Mouse (Mus musculus) c-Kit-positive CD71-positive TER-119-negative erythroid progenitor cells, embryonic 14.5 days (primary cell): ENCODE data around the gene Gm43738.
"Not testable (repeated sequence)": the region's sequence is repeated elsewhere in the genome, so short reads cannot be mapped to it uniquely, and the experiment has no call there.

Experiments
- DNase-seq: peaks from one replicate; pipeline ENCODE4 v3.0.0-alpha.2; 2013; ENCODE audit warnings: low read depth

Gene Gm43738

GRCm38 (mm10) chr3:89102495-89103290 is 1.8 kb upstream of the Gm43738 start:
- no peak for DNase-seq

- peak; percentile 100 for DNase-seq
These were observed 1.1 kb upstream of the Gm43738 start, which contains the start of gene Fdps for GRCm38 (mm10) chr3:89101812-89102494. Fdps (minus strand) TSS chr3:89101959.

DNA sequence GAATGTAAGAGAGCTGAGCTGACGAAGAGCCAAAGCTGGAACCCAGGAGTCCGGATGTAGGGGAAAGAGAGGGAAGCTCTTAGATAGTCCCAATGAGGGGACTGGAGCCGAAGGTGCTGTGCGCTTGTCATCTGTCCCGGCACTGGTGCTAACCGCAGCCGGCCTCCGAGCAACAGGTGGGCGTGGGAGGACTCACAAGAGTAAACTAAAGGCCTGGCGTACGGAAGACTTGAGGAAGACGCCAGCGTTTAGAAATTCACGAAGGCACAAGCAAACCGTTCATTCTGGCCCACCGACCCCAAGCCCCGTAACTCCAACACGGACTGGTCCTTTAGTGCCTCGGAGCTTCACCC is 536 bp upstream of the Gm43738 start:
- DNase-seq: no peak

GRCm38 (mm10) chr3:89094021-89094420 is 6.9 kb downstream of the Gm43738 start:
- DNase-seq: no peak

- DNase-seq: peak; percentile 71
These were observed 7.7 kb downstream of the Gm43738 start, which contains the start of gene Rusc1 for GRCm38 (mm10) chr3:89093175-89093574. Rusc1 (minus strand) TSS chr3:89093311.

GRCm38 (mm10) chr3:89092509-89093090 is 8.3 kb downstream of the Gm43738 start:
- DNase-seq: no peak

DNA sequence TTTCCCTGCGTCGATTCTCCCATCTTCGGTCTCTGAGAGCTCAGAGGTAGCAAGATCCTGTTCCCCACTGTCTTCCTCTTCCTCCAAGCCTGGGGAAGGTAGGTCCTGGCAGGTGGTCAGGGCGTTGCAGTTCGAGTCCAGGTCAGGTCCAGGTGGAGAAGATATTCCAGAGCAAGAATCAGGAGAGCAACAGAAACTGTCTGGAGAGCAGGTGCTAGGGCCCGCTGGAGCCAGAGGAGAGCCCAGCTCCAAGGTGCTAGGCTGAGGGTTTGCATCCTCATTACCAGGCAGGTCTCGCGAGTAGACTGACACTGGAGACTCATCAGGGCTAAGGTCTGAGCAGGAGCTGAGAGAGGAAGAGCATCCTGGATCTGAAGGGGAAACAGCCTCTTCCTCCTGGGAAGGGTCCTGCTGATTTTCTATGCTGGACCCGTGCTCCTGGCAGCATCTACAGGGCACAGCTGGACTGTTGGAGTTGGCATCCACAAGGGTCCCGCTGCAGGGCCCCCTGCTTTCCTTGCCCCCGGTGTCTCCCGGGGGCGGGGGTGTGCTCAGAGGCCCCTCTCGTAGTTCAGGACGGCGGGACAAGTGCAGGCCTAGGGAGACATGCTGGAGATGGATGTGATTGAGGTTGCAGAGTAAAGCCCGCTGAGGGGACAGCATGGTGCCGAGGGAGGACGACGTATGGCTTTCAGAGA is 8.9 kb downstream of the Gm43738 start:
- DNase-seq: no peak

GRCm38 (mm10) chr3:89090694-89091655 is 9.9 kb downstream of the Gm43738 start:
- DNase-seq: peak; percentile 65

- peak; percentile 93 for DNase-seq
These were observed 10.9 kb downstream of the Gm43738 start for GRCm38 (mm10) chr3:89089882-89090591.

GRCm38 (mm10) chr3:89088974-89089373 is 11.9 kb downstream of the Gm43738 start:
- no peak for DNase-seq

- DNase-seq: peak; percentile 88
These were observed 13.4 kb downstream of the Gm43738 start for GRCm38 (mm10) chr3:89087338-89088110.

DNA sequence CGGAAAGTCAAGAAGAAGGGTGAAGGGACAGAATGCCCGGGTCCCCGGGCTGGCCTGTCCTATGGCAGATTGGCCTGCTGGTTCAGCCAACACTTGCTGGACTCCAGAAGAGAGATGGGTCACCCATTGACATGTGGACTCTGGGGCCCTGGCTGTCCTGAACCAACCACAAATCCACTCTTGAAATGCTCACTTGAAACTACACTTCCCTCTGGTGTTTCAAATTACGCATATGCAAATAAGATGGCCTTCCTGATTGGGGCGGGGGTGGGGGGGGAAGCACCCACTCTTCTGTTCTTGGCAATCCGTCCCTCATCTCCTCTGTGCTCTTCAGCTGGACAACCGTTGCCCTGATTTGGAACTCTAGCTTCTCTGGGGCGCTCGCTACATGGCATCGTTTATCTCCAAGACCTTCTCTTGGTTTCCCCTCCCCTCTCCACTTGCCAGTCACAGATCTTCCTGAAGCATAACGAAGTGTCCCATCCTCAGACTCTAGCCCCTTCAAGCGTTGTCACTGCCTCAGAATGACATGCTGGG is 16.2 kb downstream of the Gm43738 start:
- DNase-seq: no peak

GRCm38 (mm10) chr3:89084133-89084532 is 16.8 kb downstream of the Gm43738 start:
- DNase-seq: no peak

GRCm38 (mm10) chr3:89082287-89082686 is 18.6 kb downstream of the Gm43738 start:
- not testable (repeated sequence) for DNase-seq

- no peak for DNase-seq
These were observed 23.5 kb downstream of the Gm43738 start for GRCm38 (mm10) chr3:89077383-89077782.

DNA sequence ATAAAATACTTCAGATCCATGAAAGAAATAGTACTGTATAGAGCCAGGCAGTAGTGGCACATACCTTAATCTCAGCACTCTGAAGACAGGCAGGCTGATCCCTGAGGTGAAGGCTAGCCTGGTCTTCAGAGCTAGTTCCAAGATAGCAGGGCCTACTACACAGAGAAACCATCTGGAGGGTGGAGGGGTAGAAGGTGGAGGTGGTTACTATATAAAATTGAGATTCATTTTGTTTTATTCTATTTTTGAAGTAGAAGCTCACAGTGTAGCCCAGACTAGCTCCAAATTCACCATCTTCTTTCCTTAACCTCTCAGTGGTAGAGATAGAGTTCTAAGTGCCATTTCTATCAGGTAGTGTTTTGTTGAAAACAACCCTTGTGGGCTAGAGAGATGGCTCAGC is 33.6 kb downstream of the Gm43738 start:
- no peak for DNase-seq

DNA sequence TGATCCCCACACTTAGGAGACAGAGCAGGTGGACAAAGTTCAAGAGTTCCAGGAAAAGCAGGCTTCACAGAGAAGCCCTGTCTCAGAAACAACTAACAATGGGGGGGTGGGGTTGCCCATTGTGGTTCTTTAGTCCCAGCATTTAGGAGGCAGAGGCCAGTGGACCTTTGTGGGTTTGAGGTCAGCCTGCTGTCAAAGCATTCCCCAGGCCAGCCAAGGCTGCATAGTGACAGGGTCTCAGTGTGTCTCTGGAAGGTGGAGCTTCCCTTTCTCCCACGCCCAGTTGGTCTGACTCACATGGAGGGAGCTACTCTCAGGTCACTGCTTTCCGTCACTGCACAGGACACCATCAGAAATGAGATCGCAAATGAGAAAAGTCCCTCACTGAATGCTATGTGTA is 39.2 kb downstream of the Gm43738 start:
- no peak for DNase-seq

DNA sequence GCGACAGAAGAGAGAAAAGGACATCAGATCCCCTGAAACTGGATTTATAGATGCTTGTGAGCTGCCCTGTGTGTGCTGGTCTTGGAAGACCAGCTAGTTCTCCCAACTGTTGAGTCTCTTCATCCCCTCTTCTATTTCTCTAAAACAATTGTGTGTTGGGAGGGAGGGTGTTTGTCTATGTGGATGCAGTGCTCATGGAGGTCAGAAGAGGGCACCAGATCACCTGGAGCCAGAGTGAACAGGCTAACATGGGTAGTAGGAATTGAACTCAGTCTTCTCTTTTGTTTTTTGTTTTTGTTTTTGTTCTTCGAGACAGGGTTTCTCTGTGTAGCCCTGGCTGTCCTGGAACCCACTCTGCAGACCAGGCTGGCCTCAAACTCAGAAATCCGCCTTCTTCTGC is 42.1 kb downstream of the Gm43738 start:
- DNase-seq: peak; percentile 33

GRCm38 (mm10) chr3:89058361-89058760 is 42.5 kb downstream of the Gm43738 start:
- no peak for DNase-seq
